Mouse (Mus musculus) kidney, embryonic 16.5 days (tissue): ENCODE data around the gene Vamp9. TPM values are rescaled to one million over a fixed set of nuclear protein-coding genes. Genes with fewer than 3 reads are reported as not detected.

Experiments used
- polyA plus RNA-seq: library from polyadenylated mRNA; unstranded; fragments of >200 nt; fragmentation: Nextera tagmentation; extraction: Ambion mirVana; gene quantifications from 2 replicates; pipeline ENCODE4 v1.2.1, GENCODE M21; 2015

The Vamp9 gene
- polyA plus RNA-seq, 1 experiment from 2014 or later, result 0.42 TPM

Other genes with a start within 250 kb of the Vamp9 start
- gene Rasgef1b, start 177.2 kb upstream of the Vamp9 start, polyA plus RNA-seq, result 7.8 and 9.4 TPM in 2 replicates
- 57.2 and 84.8 TPM in 2 replicates for gene Hnrnpd, start 72.7 kb downstream of the Vamp9 start, polyA plus RNA-seq
- gene 4930524J08Rik, start 72.8 kb downstream of the Vamp9 start, polyA plus RNA-seq, result 1.5 and 2.0 TPM in 2 replicates
- 153 and 162 TPM in 2 replicates for gene Hnrnpdl, start 133.4 kb downstream of the Vamp9 start, polyA plus RNA-seq
- 47.7 and 52.1 TPM in 2 replicates for gene Enoph1, start 133.7 kb downstream of the Vamp9 start, polyA plus RNA-seq